Mouse (Mus musculus): ENCODE results near the gene Ppp2r5a.

DNA sequence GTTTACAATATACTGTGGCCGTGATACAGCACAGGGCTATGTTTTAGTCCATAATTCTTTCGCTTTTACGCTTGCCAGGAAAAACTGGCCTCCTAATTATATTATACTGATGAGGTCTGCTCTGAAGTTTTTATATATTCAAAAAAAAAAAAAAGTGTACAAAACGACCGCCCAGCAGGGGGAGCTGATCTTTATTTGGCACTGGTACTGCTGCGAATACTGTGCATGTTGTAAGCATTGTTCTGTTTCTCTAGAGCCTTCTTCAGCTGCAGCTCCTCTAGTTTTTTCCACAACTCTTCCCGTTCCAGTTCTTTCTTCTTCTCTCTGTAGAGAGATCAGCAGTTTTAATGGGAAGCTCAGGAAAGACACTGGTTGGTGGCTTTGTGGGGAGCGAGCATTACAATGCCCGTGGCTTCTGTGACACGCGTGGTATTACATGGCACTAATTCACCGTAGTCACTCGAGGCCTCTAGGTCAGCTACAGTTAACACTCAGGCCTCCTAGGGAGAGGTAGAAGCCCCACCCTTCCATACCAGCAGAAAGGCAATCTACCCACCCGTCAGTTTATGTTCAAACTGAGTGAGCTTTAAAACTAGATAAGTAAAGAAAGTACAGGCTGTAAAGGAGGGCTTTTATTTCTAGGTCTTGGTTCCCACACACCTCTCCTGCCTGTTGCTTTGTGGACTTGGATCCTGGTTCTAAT lies 50.1 kb downstream of the Ppp2r5a start:
- TF ChIP-seq POLR2A (IDR thresholded peaks at IDR 0.05; ENCODE audit: borderline replicate concordance, extremely low read depth, low read depth, low read length) (no peak), CTCF (IDR thresholded peaks at IDR 0.05; ENCODE audit: insufficient read depth, low read length) (peak; percentile 31)
